Mouse (Mus musculus): Measurements from ENCODE around the gene Camsap2.

- no peak for TF ChIP-seq CTCF (IDR thresholded peaks at IDR 0.05; ENCODE audit: control insufficient read depth, insufficient read depth, insufficient replicate concordance, low read depth, low read length)
- TF ChIP-seq POLR2A (IDR thresholded peaks at IDR 0.05; ENCODE audit: control insufficient read depth, low read depth, low read length), result no peak
Observed at GRCm38 (mm10) chr1:136266127-136266526, 79.8 kb downstream of the Camsap2 start.

Measured in testis, adult 2 months (tissue).